Mouse (Mus musculus) midbrain, embryonic 11.5 days (tissue): ENCODE measurements around the gene Baiap2l2. TPM values are rescaled to one million over a fixed set of nuclear protein-coding genes. Genes with fewer than 3 reads are reported as not detected.

Experiments used
- ATAC-seq: fragments of 200-750 bp; cut with Nextera tagmentation; 2 replicates; pipeline ENCODE4 v1.8.0; 2017; ENCODE audit warnings: moderate TSS enrichment, moderate library complexity; ENCODE audit not compliant: low FRiP score
- DNase-seq: peaks from one replicate; pipeline ENCODE4 v3.0.0; 2015; ENCODE audit warnings: low spot score; ENCODE audit errors: missing footprints
- H3K27ac ChIP-seq: fragments of 300-500 bp; sonication (generic); 2 replicates; pipeline ENCODE4 v1.5.1; 2014; ENCODE audit warnings: low read depth, low read length
- H3K27me3 ChIP-seq: fragments of 300-500 bp; sonication (generic); 2 replicates; pipeline ENCODE4 v1.6.1; 2014; ENCODE audit warnings: mild to moderate bottlenecking, low read length, moderate library complexity, mixed read lengths; ENCODE audit not compliant: control insufficient read depth, insufficient read depth
- H3K36me3 ChIP-seq: fragments of 300-500 bp; sonication (generic); 2 replicates; pipeline ENCODE4 v1.6.1; 2014; ENCODE audit warnings: mild to moderate bottlenecking, low read length, moderate library complexity, mixed read lengths; ENCODE audit not compliant: control insufficient read depth, insufficient read depth
- H3K4me1 ChIP-seq: fragments of 300-500 bp; sonication (generic); 2 replicates; pipeline ENCODE4 v1.6.1; 2014; ENCODE audit warnings: low read length; ENCODE audit not compliant: control insufficient read depth, insufficient read depth
- H3K4me2 ChIP-seq: fragments of 300-500 bp; sonication (generic); 2 replicates; pipeline ENCODE4 v1.6.1; 2014; ENCODE audit warnings: mild to moderate bottlenecking, moderate library complexity
- H3K4me3 ChIP-seq: fragments of 300-500 bp; sonication (generic); 2 replicates; pipeline ENCODE4 v1.5.1; 2014; ENCODE audit warnings: low read depth, low read length
- H3K9ac ChIP-seq: fragments of 300-500 bp; sonication (generic); 2 replicates; pipeline ENCODE4 v1.6.1; 2014; ENCODE audit warnings: low read length
- H3K9me3 ChIP-seq: fragments of 300-500 bp; sonication (generic); 2 replicates; pipeline ENCODE4 v1.6.1; 2016; ENCODE audit warnings: low read length; ENCODE audit not compliant: control insufficient read depth
- WGBS: fragments of 180-500 bp; shearing (Covaris S2); extraction: QIAGEN DNeasy Blood & Tissue Kit; methylation state at CpG from one replicate; pipeline ENCODE4 v1.1.7; 2014; 5-methylcytosine and 5-hydroxymethylcytosine counted together
- polyA plus RNA-seq: library from polyadenylated mRNA; unstranded; fragments of >200 nt; fragmentation: Nextera tagmentation; extraction: Ambion mirVana; gene quantifications from 2 replicates; pipeline ENCODE4 v1.2.1, GENCODE M21; 2014

The Baiap2l2 gene
- polyA plus RNA-seq, 1 experiment from 2014 or later = 0.27 TPM

DNA sequence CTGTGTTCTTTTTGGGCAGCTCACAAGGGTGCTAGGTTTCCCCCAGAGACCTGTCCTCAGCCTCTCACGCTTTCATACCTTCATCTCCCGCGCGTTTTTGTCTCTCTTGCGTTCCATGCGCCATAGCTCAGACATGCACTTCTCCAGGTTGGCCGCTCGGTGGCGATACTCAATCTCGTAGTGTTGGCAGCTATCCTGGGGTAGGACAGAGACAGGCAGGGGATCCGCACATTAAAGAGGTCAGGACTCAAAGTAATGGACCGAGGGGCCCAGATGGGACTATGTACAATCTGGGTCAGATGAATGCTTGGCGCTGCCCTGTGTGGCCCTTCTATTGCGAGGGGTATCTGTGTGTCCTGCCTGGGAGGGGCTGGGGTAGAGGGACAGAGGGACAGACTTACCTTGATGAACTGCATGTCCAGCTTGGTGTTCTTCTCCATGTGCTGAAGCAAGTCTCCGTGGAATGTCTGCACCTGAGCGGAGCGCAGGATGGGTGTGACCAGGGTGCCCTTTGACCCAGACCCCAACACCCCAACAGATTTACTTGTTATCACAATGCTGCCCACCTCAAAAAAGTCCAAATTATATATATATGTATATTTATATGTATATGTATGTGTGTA lies 14.1 kb downstream of the Baiap2l2 start:
- 14% methylated on average over 17 of the region's 17 CpGs for WGBS

DNA sequence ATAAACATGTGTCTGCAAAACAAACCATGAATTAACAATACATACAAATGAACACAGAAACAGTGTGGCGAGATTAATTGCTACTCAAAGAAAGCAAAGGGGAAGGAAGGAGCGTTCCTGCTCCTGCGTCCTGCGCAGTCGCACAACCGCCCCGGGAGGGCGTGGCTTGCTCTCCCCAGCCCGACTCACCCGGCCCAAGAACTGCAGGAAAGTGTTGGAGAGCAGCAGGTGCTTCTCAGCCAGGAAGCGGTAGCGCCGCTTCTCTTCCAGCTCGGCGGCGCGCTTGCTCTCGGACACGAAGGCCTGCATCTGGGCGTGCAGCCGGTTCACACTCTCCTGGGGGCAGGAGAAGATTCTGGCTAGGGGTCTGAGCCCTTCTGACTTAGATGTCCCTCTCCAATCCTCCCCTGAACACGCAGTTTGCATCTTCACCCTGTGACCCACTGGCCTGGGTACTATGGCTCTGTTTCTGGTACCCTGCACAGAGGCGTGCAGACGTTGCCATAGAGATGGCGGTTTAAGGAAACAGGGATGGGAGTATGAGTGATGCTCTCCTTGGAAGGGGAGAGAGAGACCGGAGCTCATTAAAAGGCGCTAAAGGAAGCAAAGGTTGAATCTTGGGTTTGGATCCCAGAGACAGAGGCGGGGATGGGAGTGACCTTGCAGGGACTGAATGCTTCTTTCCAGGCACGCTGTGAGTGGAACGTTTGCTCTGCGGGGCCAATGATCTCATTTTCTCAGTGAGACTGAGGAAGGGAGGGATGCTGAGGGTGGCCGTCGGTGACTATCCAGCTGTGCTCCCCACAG lies 14.8 kb downstream of the Baiap2l2 start:
- Histone ChIP-seq H3K27ac (no peak overlapping the region), H3K27me3 (0 out of 2 replicates have a peak, but pooled peaks cover 3% of the 10 kb centered on the region), H3K4me2 (peak overlapping the region; percentile 90), H3K4me3 (peak overlapping the region; percentile 36), H3K4me1 (peaks cover 6% of the 10 kb centered on the region), H3K9me3 (no peaks in the 10 kb centered on the region), H3K9ac (peak overlapping the region; percentile 57), H3K36me3 (no peaks in the 10 kb centered on the region)
- DNase-seq (peak; percentile 96), ATAC-seq (peak; percentile 61)
- WGBS = under 1% methylated on average over 33 of the region's 33 CpGs

More for the DNA sequence above, 14.1 kb downstream of the Baiap2l2 start:
- Histone ChIP-seq H3K27me3 (0 out of 2 replicates have a peak, but pooled peaks cover 3% of the 10 kb centered on the region), H3K36me3 (no peaks in the 10 kb centered on the region), H3K9ac (peak overlapping the region; percentile 57), H3K27ac (no peak overlapping the region), H3K4me1 (peaks cover 6% of the 10 kb centered on the region), H3K4me3 (peak overlapping the region; percentile 36), H3K4me2 (peak overlapping the region; percentile 90), H3K9me3 (no peaks in the 10 kb centered on the region)
- no peak for DNase-seq
- peak; percentile 66 for ATAC-seq

GRCm38 (mm10) chr15:79268521-79268920 lies 16.8 kb downstream of the Baiap2l2 start:
- Histone ChIP-seq H3K9me3 (no peaks in the 10 kb centered on the region), H3K36me3 (no peaks in the 10 kb centered on the region), H3K4me1 (peaks cover 6% of the 10 kb centered on the region), H3K27ac (no peak overlapping the region), H3K27me3 (0 out of 2 replicates have a peak, but pooled peaks cover 3% of the 10 kb centered on the region), H3K4me3 (no peak overlapping the region), H3K9ac (no peak overlapping the region), H3K4me2 (no peak overlapping the region)
- ATAC-seq (no peak), DNase-seq (no peak)
- 42% methylated on average over 1 of the region's 1 CpGs for WGBS

DNA sequence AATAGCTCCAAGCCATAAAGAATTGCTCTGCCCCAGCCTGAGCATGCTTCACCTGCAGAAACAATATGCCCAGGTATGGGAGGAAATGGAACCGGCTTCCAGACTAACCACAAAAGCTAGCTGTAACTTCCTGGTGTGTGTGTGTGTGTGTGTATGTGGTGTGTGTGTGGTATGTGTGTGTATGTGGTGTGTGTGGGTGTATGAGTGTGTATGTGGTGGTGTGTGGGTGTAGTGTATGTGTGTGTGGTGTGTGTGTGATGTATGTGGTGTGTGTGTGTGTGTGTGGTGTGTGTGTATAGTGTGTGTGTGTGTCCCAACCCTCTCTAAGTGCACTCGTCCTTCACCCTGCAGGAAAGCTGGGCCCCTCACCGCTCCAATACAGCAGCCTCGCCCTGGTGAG lies 20.0 kb downstream of the Baiap2l2 start:
- WGBS = 61% methylated on average over 4 of the region's 4 CpGs
- Histone ChIP-seq H3K4me2 (no peak overlapping the region), H3K36me3 (no peaks in the 10 kb centered on the region), H3K27me3 (peaks cover 25% of the 10 kb centered on the region), H3K4me3 (no peak overlapping the region), H3K4me1 (peaks cover 9% of the 10 kb centered on the region), H3K27ac (no peak overlapping the region), H3K9me3 (no peaks in the 10 kb centered on the region), H3K9ac (no peak overlapping the region)
- DNase-seq (peak; percentile 26), ATAC-seq (no peak)

GRCm38 (mm10) chr15:79263726-79264125 lies 21.6 kb downstream of the Baiap2l2 start:
- Histone ChIP-seq H3K4me2 (no peak overlapping the region), H3K4me1 (peaks cover 8% of the 10 kb centered on the region), H3K4me3 (no peak overlapping the region), H3K9ac (no peak overlapping the region), H3K36me3 (no peaks in the 10 kb centered on the region), H3K9me3 (no peaks in the 10 kb centered on the region), H3K27ac (no peak overlapping the region), H3K27me3 (peaks cover 31% of the 10 kb centered on the region)
- DNase-seq = peak; percentile 65
- no peak for ATAC-seq
- WGBS = 91% methylated on average over 6 of the region's 6 CpGs

- Histone ChIP-seq H3K4me3 (no peak overlapping the region), H3K4me2 (no peak overlapping the region), H3K27ac (no peak overlapping the region), H3K27me3 (peaks cover 31% of the 10 kb centered on the region), H3K4me1 (peaks cover 8% of the 10 kb centered on the region), H3K36me3 (no peaks in the 10 kb centered on the region), H3K9me3 (no peaks in the 10 kb centered on the region), H3K9ac (no peak overlapping the region)
- 91% methylated on average over 3 of the region's 3 CpGs for WGBS
- DNase-seq = no peak
- ATAC-seq = no peak
Observed at GRCm38 (mm10) chr15:79262786-79263309, 22.5 kb downstream of the Baiap2l2 start.

DNA sequence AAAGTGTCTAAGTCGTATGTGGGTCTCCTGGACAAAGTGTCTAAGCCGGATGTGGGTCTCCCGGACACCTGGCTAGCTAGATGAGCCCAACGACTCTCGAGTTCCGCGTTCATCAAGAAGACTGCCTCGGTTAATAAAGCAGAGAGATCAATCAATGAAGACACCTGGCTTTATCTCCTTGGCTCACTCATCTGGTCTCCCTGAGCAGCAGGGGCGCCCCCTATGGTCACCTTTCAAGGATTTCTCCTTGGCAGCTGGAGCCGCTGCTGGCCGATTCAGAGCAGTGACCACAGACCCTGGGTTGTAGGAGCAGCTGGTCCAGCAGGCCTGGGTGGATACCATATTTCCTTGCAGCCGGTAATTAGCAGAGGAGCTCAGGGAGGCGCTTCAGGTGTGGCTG lies 23.0 kb downstream of the Baiap2l2 start:
- ATAC-seq = no peak
- Histone ChIP-seq H3K27ac (no peak overlapping the region), H3K9ac (no peak overlapping the region), H3K27me3 (peaks cover 31% of the 10 kb centered on the region), H3K9me3 (no peaks in the 10 kb centered on the region), H3K4me2 (no peak overlapping the region), H3K36me3 (no peaks in the 10 kb centered on the region), H3K4me1 (peaks cover 8% of the 10 kb centered on the region), H3K4me3 (no peak overlapping the region)
- WGBS = 25% methylated on average over 13 of the region's 13 CpGs
- peak; percentile 91 for DNase-seq

GRCm38 (mm10) chr15:79261757-79262156 lies 23.6 kb downstream of the Baiap2l2 start:
- peaks cover 8% of the 10 kb centered on the region for H3K4me1 ChIP-seq
- peaks cover 31% of the 10 kb centered on the region for H3K27me3 ChIP-seq
- ATAC-seq = peak; percentile 61; the same call in 1 of the 2 replicates
- peak overlapping the region; percentile 57 for H3K4me3 ChIP-seq
- H3K36me3 ChIP-seq = no peaks in the 10 kb centered on the region
- no peak overlapping the region for H3K27ac ChIP-seq
- WGBS = 0% methylated on average over 26 of the region's 28 CpGs
- H3K9ac ChIP-seq = peak overlapping the region; percentile 71
- DNase-seq = peak; percentile 94
- no peaks in the 10 kb centered on the region for H3K9me3 ChIP-seq
- peak overlapping the region; percentile 98 for H3K4me2 ChIP-seq
